Mouse (Mus musculus) cerebellum, adult 18-20 months (tissue): ENCODE measurements at regions not wholly inside any gene's neighbourhood (a gene's known extent, or its start where the extent isn't known, plus 50 kb on each side); places are given as distances from the start of the nearest gene placed in this dataset.

ENCODE experiments used
- DNase-seq, 2 experiments: peaks; one replicate each; pipeline ENCODE4 v3.0.0; 2021

DNA sequence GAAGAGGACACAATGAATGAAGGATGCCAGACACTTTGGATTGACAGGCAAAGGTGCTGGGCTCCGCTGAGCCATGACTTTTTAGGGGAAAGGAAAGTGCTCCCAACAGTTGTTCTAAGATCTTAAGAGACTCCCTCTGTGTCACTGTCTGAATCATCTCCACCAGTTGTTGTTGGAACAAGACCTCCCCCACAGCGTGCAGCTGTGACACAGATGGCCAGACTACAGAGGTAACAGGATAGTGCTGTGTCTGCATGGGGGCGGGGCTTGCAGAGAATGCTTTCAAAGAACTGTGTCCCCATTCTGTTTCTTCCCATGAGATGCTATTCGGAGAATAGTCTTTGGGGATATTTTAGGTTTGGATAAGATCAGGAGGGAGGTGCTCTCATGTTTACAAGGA is 61.7 kb upstream of the Dpyd start:
- DNase-seq = no peak

DNA sequence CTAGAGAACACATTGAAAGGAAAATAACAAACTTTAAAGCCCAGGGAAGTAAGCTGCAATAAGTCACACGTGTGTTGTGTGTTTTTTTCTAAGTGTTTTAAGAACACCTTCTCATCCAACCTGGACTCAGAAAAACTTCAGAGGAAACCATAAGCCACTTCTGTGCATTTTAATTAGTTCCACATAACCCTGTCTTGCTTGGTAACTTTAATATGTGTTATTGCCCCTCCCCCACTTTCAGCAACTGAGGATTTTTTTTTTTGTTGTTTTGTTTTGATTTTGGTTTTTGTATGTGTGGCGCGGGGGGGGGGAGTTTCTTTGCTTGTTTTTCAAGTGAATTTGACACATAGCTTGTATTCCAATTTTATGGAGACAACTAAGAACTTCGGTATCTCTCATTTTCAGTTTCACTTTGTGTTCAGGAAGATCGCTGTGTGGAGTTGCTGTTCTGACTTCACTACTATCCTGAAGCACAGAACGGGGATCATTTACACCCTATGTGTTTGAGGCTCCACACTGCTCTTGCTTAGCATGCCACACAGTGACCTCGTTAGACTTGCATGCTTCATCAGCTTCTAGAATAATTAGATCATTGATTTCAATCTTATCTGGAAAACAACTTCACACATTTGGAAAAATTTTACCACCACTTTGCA is 54.2 kb upstream of the Dpyd start:
- no peak for DNase-seq

DNA sequence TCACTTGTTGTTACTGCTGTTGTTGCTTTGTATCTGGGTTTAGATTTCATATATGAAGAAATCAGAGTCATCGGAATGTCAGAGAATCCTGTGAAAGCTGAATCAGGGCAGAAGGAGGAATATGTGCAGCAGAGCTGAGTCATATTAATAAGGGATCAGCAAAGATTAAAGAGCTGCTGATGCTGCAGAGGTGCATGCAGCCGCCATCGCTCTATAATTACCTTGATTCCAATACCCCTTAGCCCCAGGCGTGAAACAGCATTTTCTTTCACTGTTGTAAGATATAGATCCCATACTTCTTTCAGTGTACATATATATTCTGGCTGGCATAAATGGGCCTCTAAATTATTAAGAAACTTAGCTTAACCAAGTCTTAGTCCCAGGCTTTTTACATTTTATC is 51.1 kb upstream of the Dpyd start:
- no peak for DNase-seq

DNA sequence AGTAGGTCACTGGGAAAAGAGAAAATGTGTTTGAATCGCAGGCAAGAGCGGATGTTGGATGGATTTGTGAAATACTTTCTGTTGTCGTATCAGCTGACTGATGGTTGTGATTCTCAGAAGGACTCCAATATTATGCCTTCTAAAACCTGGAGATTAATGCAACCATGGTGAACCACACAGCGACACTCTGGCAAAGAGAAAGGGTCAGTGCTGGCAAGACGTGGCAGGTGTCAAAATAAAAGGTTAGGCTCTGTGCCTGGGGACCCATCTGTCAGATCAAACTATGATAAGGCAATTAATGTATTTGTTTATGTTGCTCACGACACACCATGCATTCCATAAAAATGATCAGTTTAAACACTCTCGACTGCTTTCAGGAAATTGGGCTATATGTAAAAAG is 50.0 kb upstream of the Dpyd start:
- DNase-seq = no peak
